Mouse (Mus musculus) retina, embryonic 14.5 days (tissue): ENCODE results near the gene Mb21d2.

Source experiments
- DNase-seq: peaks from one replicate; pipeline ENCODE4 v3.0.0-alpha.2; 2015; ENCODE audit warnings: low spot score

Gene Mb21d2

GRCm38 (mm10) chr16:28902620-28903565, 26.6 kb downstream of the Mb21d2 start:
- no peak for DNase-seq

- no peak for DNase-seq
Measured at GRCm38 (mm10) chr16:28899161-28899540, 30.3 kb downstream of the Mb21d2 start.

GRCm38 (mm10) chr16:28898509-28899160, 30.8 kb downstream of the Mb21d2 start:
- no peak for DNase-seq

GRCm38 (mm10) chr16:28896571-28896970, 32.9 kb downstream of the Mb21d2 start:
- no peak for DNase-seq

- DNase-seq = no peak
Measured at GRCm38 (mm10) chr16:28894872-28895271, 34.6 kb downstream of the Mb21d2 start.

GRCm38 (mm10) chr16:28893266-28893665, 36.2 kb downstream of the Mb21d2 start:
- DNase-seq = no peak

GRCm38 (mm10) chr16:28886201-28886745, 43.2 kb downstream of the Mb21d2 start:
- no peak for DNase-seq

GRCm38 (mm10) chr16:28885474-28885873, 44.0 kb downstream of the Mb21d2 start:
- DNase-seq = no peak

GRCm38 (mm10) chr16:28884661-28885060, 44.8 kb downstream of the Mb21d2 start:
- no peak for DNase-seq

- DNase-seq = no peak
Measured at GRCm38 (mm10) chr16:28883649-28884048, 45.8 kb downstream of the Mb21d2 start.

- DNase-seq = no peak
Measured at GRCm38 (mm10) chr16:28882687-28883428, 46.6 kb downstream of the Mb21d2 start.

GRCm38 (mm10) chr16:28881787-28882186, 47.7 kb downstream of the Mb21d2 start:
- no peak for DNase-seq

GRCm38 (mm10) chr16:28880756-28881155, 48.7 kb downstream of the Mb21d2 start:
- no peak for DNase-seq

- DNase-seq = no peak
Measured at GRCm38 (mm10) chr16:28880307-28880681, 49.2 kb downstream of the Mb21d2 start.

- DNase-seq = no peak
Measured at GRCm38 (mm10) chr16:28879636-28880306, 49.7 kb downstream of the Mb21d2 start.

GRCm38 (mm10) chr16:28877162-28877662, 52.3 kb downstream of the Mb21d2 start:
- DNase-seq = no peak

- no peak for DNase-seq
Measured at GRCm38 (mm10) chr16:28873404-28873895, 56.0 kb downstream of the Mb21d2 start.

GRCm38 (mm10) chr16:28870860-28871259, 58.6 kb downstream of the Mb21d2 start:
- DNase-seq = no peak

GRCm38 (mm10) chr16:28870456-28870855, 59.0 kb downstream of the Mb21d2 start:
- no peak for DNase-seq

- DNase-seq = no peak
Measured at GRCm38 (mm10) chr16:28868864-28869263, 60.6 kb downstream of the Mb21d2 start.

- DNase-seq = no peak
Measured at GRCm38 (mm10) chr16:28866584-28867295, 62.7 kb downstream of the Mb21d2 start.
